Mouse (Mus musculus) erythroblast, adult 5-6 weeks (primary cell): ENCODE results near the gene Gtf2f2. TPM values are rescaled to one million over a fixed set of nuclear protein-coding genes. Genes with fewer than 3 reads are reported as not detected.
"Not testable (repeated sequence)": the region's sequence is repeated elsewhere in the genome, so short reads cannot be mapped to it uniquely, and the experiment has no call there.

Source experiments
- ATAC-seq: replicated peaks from 2 replicates; pipeline ENCODE4 v1.8.0; 2016; ENCODE audit warnings: moderate number of reproducible peaks, mild to moderate bottlenecking, moderate TSS enrichment, inconsistent platforms; ENCODE audit not compliant: poor library complexity, low FRiP score, severe bottlenecking
- total RNA-seq, 2 experiments: library from RNA; stranded (forward) in 1 of 2; stranded (reverse) in 1 of 2; fragments of 150-400 nt in 1 of 2; fragments of 200-764, 138-1000 nt in 1 of 2; gene quantifications; 2 replicates each; pipeline versions ENCODE4 v1.2.3 to v1.2.4; 2015 to 2017; ENCODE audit warnings: low replicate concordance in 2 of 2

Gtf2f2 gene
- total RNA-seq, 2 experiments from 2014 or later = 1.9 to 14.8 TPM

GRCm38 (mm10) chr14:75871111-75871510 lies 139.6 kb downstream of the Gtf2f2 start:
- no peak for ATAC-seq

GRCm38 (mm10) chr14:75870631-75871030 lies 140.0 kb downstream of the Gtf2f2 start:
- ATAC-seq = no peak

- no peak for ATAC-seq
Measured at GRCm38 (mm10) chr14:75869769-75870363, 140.8 kb downstream of the Gtf2f2 start.

- ATAC-seq = not testable (repeated sequence)
Measured at GRCm38 (mm10) chr14:75868028-75868427, 142.6 kb downstream of the Gtf2f2 start.

GRCm38 (mm10) chr14:75866706-75867333 lies 143.8 kb downstream of the Gtf2f2 start:
- ATAC-seq = no peak

- no peak for ATAC-seq
Measured at GRCm38 (mm10) chr14:75863549-75864409, 146.9 kb downstream of the Gtf2f2 start.

GRCm38 (mm10) chr14:75862701-75863100 lies 148.0 kb downstream of the Gtf2f2 start:
- no peak for ATAC-seq

GRCm38 (mm10) chr14:75859619-75860018 lies 151.0 kb downstream of the Gtf2f2 start:
- ATAC-seq = no peak

- no peak for ATAC-seq
Measured at GRCm38 (mm10) chr14:75858181-75858580, 152.5 kb downstream of the Gtf2f2 start.

- ATAC-seq = no peak
Measured at GRCm38 (mm10) chr14:75855263-75855992, 155.2 kb downstream of the Gtf2f2 start.

- no peak for ATAC-seq
Measured at GRCm38 (mm10) chr14:75852016-75852415, 158.6 kb downstream of the Gtf2f2 start.

- ATAC-seq = no peak
Measured at GRCm38 (mm10) chr14:75850819-75851218, 159.8 kb downstream of the Gtf2f2 start.

- ATAC-seq = no peak
Measured at GRCm38 (mm10) chr14:75849842-75850568, 160.7 kb downstream of the Gtf2f2 start.

- ATAC-seq = no peak
Measured at GRCm38 (mm10) chr14:75849236-75849635, 161.4 kb downstream of the Gtf2f2 start.

- ATAC-seq = no peak
Measured at GRCm38 (mm10) chr14:75848482-75848881, 162.2 kb downstream of the Gtf2f2 start.

GRCm38 (mm10) chr14:75847669-75848068 lies 163.0 kb downstream of the Gtf2f2 start:
- no peak for ATAC-seq
